Mouse (Mus musculus) lung, adult 2 months (tissue): ENCODE data around the gene Cd3g.

Source experiments
- CTCF ChIP-seq: fragments of 200-500 bp; IDR thresholded peaks from 2 replicates; pipeline ENCODE4 v1.5.1; 2011; ENCODE audit warnings: mild to moderate bottlenecking, low read length, control low read depth; ENCODE audit not compliant: insufficient read depth
- POLR2A ChIP-seq: fragments of 200-500 bp; IDR thresholded peaks from 2 replicates; pipeline ENCODE4 v1.6.1; 2011; ENCODE audit warnings: low read depth, mild to moderate bottlenecking, control low read depth, low read length, borderline replicate concordance; ENCODE audit errors: extremely low read depth

GRCm38 (mm10) chr9:44994962-44995361 is 14.7 kb upstream of the Cd3g start:
- no peak for TF ChIP-seq CTCF
- TF ChIP-seq POLR2A, result no peak
